Mouse (Mus musculus): ENCODE measurements around the gene Robo3. TPM values are rescaled to one million over a fixed set of nuclear protein-coding genes. Genes with fewer than 3 reads are reported as not detected.

Robo3 gene
- polyA plus RNA-seq, 1 experiment from 2014 or later = 0.12 TPM

- WGBS (ENCODE audit: insufficient replicate concordance) = 74% methylated on average over 17 of the region's 17 CpGs
- Histone ChIP-seq H3K9me3 (replicated peaks) (no peaks in the 10 kb centered on the region), H3K4me3 (replicated peaks) (no peak within 1 kb of the TSS), H3K9ac (no peak within 1 kb of the TSS), H3K36me3 (no peaks in the 10 kb centered on the region), H3K4me2 (no peak within 1 kb of the TSS), H3K4me1 (replicated peaks) (no peaks in the 10 kb centered on the region), H3K27ac (no peak within 1 kb of the TSS), H3K27me3 (no peaks in the 10 kb centered on the region)
- no peak for ATAC-seq (ENCODE audit: low read depth)
- DNase-seq = no peak
Observed at GRCm38 (mm10) chr9:37367301-37368080, 65.6 kb downstream of the Robo3 start, which contains the start of gene Hepacam. Hepacam (plus strand) TSS chr9:37367351.

GRCm38 (mm10) chr9:37365706-37366105 is 67.3 kb downstream of the Robo3 start:
- H3K27me3 ChIP-seq = no peaks in the 10 kb centered on the region
- H3K9me3 ChIP-seq (replicated peaks) = no peaks in the 10 kb centered on the region
- no peak overlapping the region for H3K4me2 ChIP-seq
- 50% methylated on average over 5 of the region's 5 CpGs for WGBS (ENCODE audit: insufficient replicate concordance)
- DNase-seq = no peak
- H3K4me3 ChIP-seq (replicated peaks) = no peak overlapping the region
- ATAC-seq (ENCODE audit: low read depth) = no peak
- H3K9ac ChIP-seq = no peak overlapping the region
- H3K4me1 ChIP-seq (replicated peaks) = no peaks in the 10 kb centered on the region
- H3K27ac ChIP-seq = no peak overlapping the region
- H3K36me3 ChIP-seq = no peaks in the 10 kb centered on the region

Other genes with a start within 250 kb of the Robo3 start
- gene Tmem218, start 225.0 kb downstream of the Robo3 start, polyA plus RNA-seq (2015; fragmentation: Nextera tagmentation; extraction: Ambion mirVana) = 3.8 TPM in 2 replicates
- 1.5 and 1.7 TPM in 2 replicates for gene Slc37a2, start 177.5 kb downstream of the Robo3 start, polyA plus RNA-seq (2015; fragmentation: Nextera tagmentation; extraction: Ambion mirVana)
- gene Ccdc15, start 84.8 kb downstream of the Robo3 start, polyA plus RNA-seq (2015; fragmentation: Nextera tagmentation; extraction: Ambion mirVana) = 5.2 and 6.2 TPM in 2 replicates
- 0.06 TPM in 1 of 2 replicates, not detected in the other for gene Hepacam, start 65.9 kb downstream of the Robo3 start, polyA plus RNA-seq (2015; fragmentation: Nextera tagmentation; extraction: Ambion mirVana)
- gene Robo4, start 31.3 kb downstream of the Robo3 start, polyA plus RNA-seq (2015; fragmentation: Nextera tagmentation; extraction: Ambion mirVana) = 2.0 and 2.5 TPM in 2 replicates
- 5.4 and 6.6 TPM in 2 replicates for gene Msantd2, start 56.1 kb upstream of the Robo3 start, polyA plus RNA-seq (2015; fragmentation: Nextera tagmentation; extraction: Ambion mirVana)
- 15.6 and 17.2 TPM in 2 replicates for gene Esam, start 94.8 kb upstream of the Robo3 start, polyA plus RNA-seq (2015; fragmentation: Nextera tagmentation; extraction: Ambion mirVana)
- gene Vsig2, start 106.0 kb upstream of the Robo3 start, polyA plus RNA-seq (2015; fragmentation: Nextera tagmentation; extraction: Ambion mirVana) = 0.15 and 0.60 TPM in 2 replicates
- 8.8 and 10.4 TPM in 2 replicates for gene Nrgn, start 119.7 kb upstream of the Robo3 start, polyA plus RNA-seq (2015; fragmentation: Nextera tagmentation; extraction: Ambion mirVana)
- 4.3 and 5.5 TPM in 2 replicates for gene Siae, start 122.5 kb upstream of the Robo3 start, polyA plus RNA-seq (2015; fragmentation: Nextera tagmentation; extraction: Ambion mirVana)
- 2.4 and 2.8 TPM in 2 replicates for gene Spa17, start 180.5 kb upstream of the Robo3 start, polyA plus RNA-seq (2015; fragmentation: Nextera tagmentation; extraction: Ambion mirVana)
- 65.9 and 72.0 TPM in 2 replicates for gene Tbrg1, start 224.1 kb upstream of the Robo3 start, polyA plus RNA-seq (2015; fragmentation: Nextera tagmentation; extraction: Ambion mirVana)
- gene Panx3, start 236.0 kb upstream of the Robo3 start, polyA plus RNA-seq (2015; fragmentation: Nextera tagmentation; extraction: Ambion mirVana) = not detected in 2 replicates

All from liver, embryonic 13.5 days (tissue).